Mouse (Mus musculus): ENCODE results near the gene Grin2c. TPM values are rescaled to one million over a fixed set of nuclear protein-coding genes. Genes with fewer than 3 reads are reported as not detected.

The Grin2c gene
- total RNA-seq (2021) = 10 to 100 TPM; 38.6 to 42.5 TPM

DNA sequence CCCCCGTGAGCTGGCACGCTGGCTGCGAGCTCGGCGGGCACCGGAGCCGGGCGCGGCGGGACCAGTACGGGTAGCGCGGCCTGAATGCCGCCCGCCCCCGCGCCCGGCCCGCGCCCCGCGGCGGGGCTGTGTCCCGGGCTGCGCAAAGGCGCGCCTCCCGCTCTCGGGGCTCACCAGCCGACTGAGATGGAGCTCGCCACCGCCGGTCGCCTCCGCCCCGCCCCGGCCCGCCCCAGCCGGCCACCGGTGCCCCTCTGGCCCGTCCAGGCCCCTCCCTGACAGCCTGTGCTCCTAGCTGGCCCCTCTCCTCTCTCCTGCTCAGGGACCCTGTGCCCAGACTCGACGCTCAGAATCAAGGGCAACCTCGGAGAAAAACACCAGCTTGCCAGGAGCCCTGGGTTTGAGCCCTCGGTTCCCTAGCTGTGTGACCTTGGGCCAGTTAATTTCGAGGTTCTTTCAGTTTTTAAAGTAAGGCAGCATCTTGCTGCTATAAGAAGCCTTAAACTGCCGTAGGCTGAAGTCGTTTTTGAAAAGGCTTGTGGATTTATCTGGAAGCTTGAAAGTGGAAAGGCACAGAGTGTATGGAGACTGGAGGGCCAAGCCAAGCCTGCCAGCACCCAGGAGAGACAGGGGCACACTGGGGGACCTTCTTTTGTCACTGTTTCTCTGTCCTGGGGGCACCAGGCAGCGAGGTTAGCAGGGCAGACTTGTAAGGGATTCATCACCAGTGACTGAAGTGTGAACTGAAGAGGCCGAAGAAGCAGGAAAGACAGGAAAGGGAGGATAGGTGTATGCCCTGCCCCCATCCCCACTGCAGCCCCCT, at the start of gene Grin2c:
Grin2c (minus strand) TSS at position 183 of the 823 bp plus-strand sequence.
- no peak for DNase-seq (ENCODE audit: low spot score in 2 of 2)
- intact Hi-C loops (cut with DNase I) = no loop called here

DNA sequence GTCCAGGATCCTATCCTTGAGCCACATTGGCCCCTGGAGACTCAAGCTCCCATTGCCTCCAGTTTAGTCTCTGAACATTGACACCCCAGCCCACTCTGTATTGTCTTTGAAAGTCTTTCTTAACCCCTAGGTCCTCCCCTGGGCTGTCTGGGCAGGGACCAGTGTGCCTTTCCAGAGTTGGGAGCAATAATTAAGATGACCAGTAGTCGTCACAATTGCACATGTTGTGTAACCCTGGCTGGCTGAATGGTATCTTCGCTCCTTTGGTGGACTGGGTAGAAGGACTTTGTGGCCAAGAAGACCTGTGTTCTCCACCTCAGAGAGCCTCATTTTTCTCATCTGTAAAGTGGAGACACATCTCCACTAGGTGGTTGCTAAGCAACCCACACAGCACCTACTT, 47.2 kb upstream of the Grin2c start:
- intact Hi-C loops (cut with DNase I) = no loop called here
- no peak for DNase-seq (ENCODE audit: low spot score in 2 of 2)

DNA sequence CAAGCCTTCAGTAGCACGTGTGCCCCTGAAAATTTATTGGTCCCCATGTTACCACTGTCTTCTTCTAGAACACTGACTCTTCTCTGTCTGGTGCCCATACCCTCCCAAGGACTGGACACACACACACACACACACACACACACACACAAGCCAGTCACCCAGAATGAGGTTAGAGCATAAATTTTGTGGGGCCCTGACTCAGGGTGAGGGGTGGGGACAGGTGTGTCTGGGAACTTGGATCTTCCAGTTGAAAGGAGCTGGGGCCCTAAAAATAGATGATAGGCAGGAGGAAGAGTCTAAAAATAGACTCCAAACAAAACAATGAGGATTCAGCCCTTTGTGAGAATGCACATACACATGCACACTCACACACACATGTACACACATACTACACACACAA, 41.7 kb upstream of the Grin2c start:
- intact Hi-C loops (cut with DNase I) = no loop called here
- no peak for DNase-seq (ENCODE audit: low spot score in 2 of 2)

DNA sequence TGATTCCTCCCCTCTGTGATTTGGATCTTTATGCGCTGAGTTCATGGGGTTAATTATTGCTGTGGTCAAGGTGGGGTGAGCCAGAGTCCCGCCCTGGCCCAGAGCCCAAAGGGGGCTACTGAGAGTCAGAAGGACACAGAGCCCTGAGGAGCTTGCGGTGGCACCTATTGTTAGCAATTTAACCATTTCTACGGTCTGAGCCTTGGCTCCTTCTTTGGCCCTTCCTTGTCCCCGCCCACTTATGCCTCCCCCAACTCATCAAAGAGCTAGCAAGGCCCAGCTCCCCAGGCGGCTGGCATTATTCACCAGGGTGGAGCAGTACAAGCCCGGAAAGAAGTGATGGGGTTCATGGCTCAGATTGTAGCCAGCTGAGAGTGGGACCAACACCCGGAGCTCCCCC, 39.8 kb upstream of the Grin2c start, which contains the start of gene Otop2:
Otop2 (plus strand) TSS at position 301 of the 400 bp plus-strand sequence.
- no peak for DNase-seq (ENCODE audit: low spot score in 2 of 2)
- intact Hi-C loops (cut with DNase I) = no loop called here

DNA sequence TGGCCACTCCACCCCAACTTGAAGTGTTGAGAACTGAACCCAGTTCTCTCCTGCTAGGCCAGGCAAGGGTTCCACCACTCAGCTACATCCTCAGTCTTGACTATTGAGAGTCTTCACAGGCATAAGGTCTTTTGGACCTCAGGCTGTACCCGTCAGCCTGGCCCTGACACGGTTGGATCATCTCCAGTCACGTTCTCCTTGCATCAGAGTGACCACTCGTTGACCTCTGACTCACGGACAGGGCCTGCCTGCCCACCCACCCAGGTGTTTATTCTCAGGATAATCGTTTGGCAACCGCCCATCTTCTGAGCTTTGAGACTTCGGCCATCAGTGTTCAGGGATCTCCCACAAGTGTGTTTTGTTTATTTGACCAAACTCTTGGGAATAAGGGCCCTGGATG, 36.1 kb upstream of the Grin2c start:
- DNase-seq (ENCODE audit: low spot score in 2 of 2) = no peak
- intact Hi-C loops (cut with DNase I) = no loop called here

DNA sequence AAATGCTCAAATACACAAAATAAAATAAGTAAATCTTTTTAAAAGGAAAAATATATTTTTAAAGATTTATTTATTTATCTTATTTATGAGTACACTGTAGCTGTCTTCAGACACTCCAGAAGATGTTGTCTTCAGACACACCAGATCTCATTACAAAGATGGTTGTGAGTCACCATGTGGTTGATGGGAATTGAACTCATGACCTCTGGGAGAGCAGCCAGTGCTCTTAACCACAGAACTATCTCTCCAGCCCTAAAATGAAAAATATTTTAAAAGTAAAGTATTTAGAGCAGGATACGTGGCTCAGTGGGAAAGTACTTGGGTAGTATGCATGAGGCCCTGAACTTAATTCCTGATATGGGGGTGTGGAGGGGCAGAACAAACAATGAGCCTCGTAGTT, 34.3 kb upstream of the Grin2c start:
- no peak for DNase-seq (ENCODE audit: low spot score in 2 of 2)

DNA sequence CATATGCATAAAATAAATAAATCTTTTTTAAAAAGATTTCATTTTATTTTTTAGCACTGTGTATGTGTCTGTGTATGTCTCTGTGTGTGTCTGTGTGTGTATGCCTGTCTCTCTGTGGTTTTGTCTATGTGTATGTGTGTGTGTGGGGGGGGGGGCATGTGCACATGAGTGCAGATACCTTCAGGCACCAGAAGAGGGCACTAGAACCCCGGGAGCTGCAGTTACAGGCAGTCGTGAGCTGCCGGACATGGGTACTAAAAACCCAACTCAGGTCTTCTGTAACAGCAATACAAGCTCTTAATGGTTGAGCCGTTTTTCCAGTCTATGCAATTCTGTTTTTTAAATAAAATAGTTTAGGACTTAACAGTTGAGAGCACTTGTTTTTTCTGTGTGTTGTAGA, 33.7 kb upstream of the Grin2c start:
- intact Hi-C loops (cut with DNase I) = no loop called here
- DNase-seq (ENCODE audit: low spot score in 2 of 2) = no peak

More for the DNA sequence above, 34.3 kb upstream of the Grin2c start:
- intact Hi-C loops (cut with DNase I) = no loop called here

DNA sequence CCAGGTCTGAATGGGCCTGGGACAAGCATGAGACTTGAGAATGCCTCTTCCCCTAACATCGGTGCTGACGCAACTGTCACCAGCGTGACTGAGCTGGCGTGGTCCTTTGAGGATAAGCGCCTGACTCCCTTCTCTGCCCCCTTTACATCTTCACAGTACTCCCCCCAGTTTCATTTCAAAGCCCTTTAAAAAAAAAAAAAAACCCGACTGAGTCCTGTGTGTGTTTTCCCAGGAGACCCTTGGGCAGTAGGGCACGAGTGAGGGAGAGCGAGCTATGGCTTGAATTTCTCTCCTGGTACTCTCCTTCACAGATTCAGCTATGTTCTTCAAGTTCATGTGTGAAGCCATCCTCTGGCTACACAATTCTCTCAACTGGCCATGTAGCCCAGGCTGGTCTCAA, 31.1 kb upstream of the Grin2c start:
- no peak for DNase-seq (ENCODE audit: low spot score in 2 of 2)
- intact Hi-C loops (cut with DNase I) = no loop called here

DNA sequence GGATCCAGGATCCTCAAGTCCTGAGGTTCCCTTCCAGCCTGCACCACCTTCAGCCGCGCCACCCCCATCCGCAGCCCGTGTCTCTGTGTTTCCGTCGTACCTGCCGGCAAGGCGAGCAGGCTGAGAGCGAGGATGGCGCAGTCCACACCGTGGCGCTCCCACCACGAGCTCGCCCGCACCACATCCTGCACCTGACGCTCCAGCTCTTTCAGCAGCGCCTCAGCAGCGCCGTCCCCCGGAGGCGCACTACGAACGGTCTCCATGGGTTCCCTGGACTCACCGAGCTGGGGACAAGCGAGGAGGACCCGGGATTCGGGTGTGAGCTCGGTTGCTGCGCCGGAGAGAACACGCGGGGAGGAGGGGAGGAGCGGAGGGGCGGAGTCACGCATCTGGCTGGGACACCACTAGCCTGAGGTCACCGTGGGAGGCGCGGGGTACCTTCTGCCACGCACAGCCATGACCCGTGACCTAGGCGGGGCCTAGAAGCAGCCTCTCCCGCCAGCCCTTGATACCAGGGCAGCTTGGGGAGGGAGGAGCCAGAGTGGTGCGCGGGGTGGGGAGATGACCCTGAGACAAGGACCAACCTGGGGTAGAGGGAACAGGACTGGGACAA, 30.3 kb upstream of the Grin2c start, which contains the start of gene Fads6:
Fads6 (minus strand) TSS at position 450 of the 613 bp plus-strand sequence.
- intact Hi-C loops (cut with DNase I) = no loop called here
- peak; percentile 70 to 75 for DNase-seq (ENCODE audit: low spot score in 2 of 2)

DNA sequence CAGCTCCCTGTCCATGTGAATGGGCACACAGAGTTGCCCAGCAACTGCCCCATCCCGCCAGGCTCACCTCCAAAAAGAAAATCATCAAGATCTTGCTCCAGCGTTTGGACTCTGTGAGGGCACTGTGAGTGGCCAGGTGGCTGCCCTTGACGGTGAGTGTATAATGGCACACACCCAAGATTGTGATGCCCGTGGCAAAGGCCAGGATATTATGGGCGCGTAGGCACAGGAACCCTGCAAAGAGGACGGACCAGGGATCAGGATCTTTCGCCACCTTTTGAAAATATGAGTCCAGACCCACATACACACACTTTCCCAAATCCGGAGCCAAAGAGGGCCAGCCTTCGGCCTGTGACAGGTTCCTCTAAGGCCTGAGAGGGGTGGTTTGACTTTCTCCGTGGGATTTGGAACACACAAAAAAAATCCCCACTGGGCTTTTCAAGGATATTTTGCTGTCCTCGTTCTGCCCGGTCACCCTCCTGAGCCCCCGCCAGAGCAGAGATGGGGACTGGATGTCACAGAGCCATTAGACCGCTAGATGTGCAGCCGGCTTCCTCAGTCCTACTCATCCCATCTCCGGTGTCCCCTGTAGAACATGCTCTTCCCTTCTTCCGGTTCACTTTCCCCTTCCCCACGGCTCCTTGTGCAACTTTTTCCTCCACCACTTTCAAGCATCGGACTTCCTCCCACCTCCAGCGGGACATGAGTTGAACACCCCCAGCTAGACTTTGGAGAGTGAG, 29.6 kb upstream of the Grin2c start:
- DNase-seq (ENCODE audit: low spot score in 2 of 2) = no peak
- intact Hi-C loops (cut with DNase I) = no loop called here

DNA sequence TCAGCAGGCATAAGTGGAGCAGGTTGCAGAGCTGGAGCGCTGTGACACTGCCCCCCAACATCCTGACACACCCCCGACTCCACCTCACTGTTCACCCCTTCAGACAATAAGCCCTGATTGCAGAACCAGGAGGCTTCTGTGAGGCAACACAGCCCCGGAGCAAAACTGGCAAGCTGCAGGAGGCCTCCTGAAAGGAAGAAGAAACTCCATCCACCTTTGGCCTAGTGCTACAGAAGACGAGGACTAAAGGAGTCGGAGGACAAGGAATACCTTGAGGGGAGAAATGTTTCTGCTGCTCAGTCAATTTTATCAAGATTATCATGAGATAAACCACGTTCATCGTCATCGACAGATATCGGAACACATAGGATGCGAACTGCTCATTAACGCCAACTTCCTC, 28.9 kb upstream of the Grin2c start:
- DNase-seq (ENCODE audit: low spot score in 2 of 2) = no peak
- intact Hi-C loops (cut with DNase I) = no loop called here

DNA sequence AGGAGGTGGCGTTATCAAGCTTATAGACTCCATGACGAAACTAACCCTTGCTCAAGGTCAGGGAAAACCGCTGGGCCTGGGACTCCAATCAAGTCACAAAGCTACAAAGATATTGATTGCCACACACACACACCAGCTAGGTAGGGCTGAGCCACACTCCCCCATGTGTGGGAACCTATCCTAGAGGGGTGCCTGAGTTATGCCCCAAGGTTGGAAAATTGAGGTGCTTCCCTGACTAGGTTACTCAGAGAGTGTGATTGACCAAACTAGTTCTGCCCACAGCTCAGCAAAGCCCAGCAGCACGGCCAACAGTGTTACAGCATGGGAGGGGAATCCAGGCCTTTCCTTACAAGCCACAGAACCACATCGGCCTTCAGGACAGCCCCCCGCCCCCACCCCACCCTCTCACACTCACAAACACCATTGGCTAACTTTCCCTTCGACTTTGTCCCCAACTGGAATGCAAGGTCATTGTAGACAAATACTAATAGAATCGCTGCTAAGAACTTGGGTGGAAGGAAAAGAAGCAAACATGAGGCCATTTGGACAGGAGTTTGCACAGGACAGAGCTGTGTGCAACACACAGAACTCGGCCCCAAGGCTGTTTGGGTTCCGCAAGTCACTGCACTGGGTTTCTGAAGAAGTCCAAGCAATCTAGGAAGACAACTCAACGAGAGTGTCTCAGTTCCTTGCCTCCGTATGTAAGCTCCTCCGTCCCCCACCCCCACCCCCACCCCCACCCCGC, 25.8 kb upstream of the Grin2c start:
- intact Hi-C loops (cut with DNase I) = no loop called here
- DNase-seq (ENCODE audit: low spot score in 2 of 2) = no peak

DNA sequence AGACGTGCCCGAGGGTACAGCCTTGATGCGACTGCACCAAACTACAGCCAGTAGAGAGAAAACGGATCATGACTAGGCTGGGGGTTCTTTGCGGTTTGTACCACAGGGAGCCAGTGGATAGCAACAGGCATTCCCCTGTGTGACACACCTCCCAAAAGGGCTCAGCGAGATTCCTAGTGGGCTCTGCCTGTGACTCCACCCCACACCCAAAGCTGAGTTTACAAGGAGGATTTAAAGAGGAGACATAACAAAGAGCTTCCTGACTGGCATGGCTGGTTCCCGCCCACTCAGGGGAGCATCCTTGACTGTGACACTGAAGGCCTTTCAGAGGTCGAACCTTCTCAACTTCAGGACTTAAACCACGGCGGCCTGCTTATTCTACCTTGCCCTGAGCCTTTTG, 24.5 kb upstream of the Grin2c start:
- DNase-seq (ENCODE audit: low spot score in 2 of 2) = no peak
- intact Hi-C loops (cut with DNase I) = no loop called here

DNA sequence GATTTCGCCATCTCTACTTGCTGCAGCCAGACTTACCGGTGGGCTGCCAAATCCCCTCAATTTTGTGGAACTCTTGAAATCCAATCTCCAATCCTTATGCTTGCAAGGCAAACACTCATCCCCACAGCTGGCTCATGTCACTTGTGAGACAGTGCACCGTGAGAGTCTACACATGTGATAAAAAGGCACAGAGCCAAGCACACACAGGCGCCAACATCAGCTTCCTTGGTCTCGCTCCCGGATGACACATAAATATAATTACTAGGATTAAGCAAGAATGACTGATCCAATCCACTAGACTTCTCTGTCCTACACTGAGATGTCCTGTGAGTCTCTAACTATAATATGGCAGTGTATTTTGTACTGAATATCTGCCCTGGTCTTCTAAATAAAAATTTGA, 23.9 kb upstream of the Grin2c start:
- intact Hi-C loops (cut with DNase I) = no loop called here
- no peak for DNase-seq (ENCODE audit: low spot score in 2 of 2)

DNA sequence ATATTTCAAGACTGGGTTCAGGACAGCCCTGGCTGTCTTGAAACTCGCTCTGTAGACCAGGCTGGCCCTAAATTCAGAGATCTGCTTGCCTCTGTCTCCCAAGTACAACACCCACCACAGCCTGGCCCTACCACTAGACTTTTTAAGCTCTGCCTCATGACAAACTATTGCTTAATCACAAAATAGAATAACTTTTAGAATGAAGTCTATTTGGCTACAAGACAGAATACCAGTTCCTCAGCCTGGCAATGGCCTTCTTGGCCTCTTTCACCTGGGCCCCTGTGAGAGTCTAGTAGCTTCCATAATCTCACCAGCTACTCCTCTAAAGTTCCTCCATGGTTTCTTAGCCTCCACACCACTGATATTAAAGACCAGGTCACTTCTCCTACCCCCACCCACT, 23.3 kb upstream of the Grin2c start:
- intact Hi-C loops (cut with DNase I) = no loop called here
- DNase-seq (ENCODE audit: low spot score in 2 of 2) = no peak

DNA sequence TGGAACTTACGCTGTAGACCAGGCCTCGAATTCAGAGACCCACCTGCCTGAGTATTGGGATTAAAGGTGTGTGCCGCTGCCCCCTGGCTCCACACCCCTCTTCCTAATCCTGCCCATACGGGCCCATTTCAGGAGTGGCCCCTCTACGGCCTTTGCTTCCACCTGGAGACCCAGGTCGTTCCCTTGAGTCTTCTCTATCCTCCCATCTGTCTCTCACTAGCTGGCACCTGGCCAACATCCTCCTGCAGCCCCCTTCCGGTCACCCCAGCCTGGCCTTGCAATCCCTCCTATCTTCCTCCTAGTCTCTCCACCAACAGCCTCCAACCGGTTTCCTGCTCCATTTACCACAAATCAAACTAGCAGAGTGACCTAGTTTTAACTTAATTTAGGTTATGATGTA, 22.8 kb upstream of the Grin2c start:
- no peak for DNase-seq (ENCODE audit: low spot score in 2 of 2)
- intact Hi-C loops (cut with DNase I) = no loop called here

DNA sequence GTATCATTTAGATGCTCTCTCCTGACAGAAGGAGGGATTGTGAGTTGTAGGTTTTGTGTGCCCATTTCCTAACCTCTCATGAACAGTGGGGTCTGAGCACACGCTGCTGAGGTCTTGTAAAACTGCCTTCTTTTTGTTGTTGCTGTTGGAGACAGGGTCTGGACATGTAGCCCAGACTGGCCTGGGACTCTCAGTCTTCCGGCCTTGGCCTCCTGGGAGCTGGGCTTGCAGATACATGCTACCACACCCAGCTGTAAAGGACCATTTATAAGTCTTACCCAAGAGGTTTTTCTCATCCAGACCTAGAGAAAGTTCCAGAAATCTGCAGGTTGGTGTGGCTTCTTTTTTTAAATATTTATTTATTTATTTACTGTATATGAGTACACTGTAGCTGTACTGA, 21.3 kb upstream of the Grin2c start:
- no peak for DNase-seq (ENCODE audit: low spot score in 2 of 2)
- intact Hi-C loops (cut with DNase I) = no loop called here

DNA sequence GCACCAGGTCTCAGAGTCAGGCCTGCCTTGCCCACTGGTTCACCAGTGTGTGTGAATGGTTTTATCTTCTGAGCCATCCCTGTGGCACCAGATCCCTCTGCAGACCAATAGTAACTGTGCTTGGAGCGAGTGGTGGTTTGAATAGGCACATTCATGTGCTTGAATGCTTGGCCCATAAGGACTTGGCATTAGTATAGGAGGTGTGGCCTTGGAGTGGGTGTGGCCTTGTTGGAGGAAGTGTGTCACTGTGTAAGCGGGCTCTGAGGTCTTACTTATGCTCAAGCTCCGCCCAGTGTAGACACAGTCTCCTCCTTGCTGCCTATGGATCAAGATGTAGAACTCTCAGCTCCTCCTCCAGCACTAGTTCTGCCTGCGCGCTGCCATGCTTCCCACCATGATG, 20.3 kb upstream of the Grin2c start:
- intact Hi-C loops (cut with DNase I) = no loop called here

DNA sequence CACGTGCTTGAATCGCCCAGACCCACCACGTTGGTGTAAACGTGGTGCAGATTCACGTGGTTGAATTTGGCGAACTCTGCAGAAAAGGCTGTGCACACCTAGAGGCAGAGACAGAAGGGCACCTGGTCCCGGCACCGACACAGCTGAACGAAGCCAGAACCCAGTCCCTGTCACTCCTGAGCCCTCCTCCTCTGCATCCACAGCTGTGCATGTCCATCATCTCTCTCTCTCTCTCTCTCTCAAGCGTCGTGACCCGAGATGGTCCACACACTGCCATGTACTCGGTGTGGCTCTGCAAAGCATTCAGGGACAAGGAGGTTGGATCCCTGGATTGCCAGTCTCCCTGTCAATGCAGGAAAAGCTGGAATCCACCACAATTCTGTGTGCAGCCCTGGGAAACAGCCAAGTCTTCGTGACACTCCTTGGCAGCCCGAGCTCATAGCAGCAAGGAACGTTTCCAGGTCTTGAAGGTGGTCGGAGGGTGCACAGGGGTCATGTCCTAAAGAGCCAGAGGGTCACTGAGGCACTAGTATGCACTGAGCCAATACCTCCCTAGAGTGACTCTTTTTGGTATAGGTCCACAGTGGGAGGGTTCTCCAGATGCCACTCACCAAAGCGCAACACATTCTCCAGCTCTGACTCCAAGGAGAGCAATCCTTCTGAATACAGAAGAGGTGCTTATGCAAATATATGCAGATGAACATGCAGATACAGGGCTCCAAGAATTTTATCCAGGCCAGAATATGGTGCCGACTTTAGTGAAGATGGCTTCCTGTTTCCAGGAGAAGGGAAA, 19.4 kb upstream of the Grin2c start:
- intact Hi-C loops (cut with DNase I) = no loop called here
- DNase-seq (ENCODE audit: low spot score in 2 of 2) = peak in 1 of 2 experiments; percentile 28

More for the DNA sequence above, 20.3 kb upstream of the Grin2c start:
- DNase-seq (ENCODE audit: low spot score in 2 of 2) = no peak

Measured in left cerebral cortex, postnatal 36 days (tissue).